Mouse (Mus musculus): ENCODE measurements around the gene Tfpi. TPM values are rescaled to one million over a fixed set of nuclear protein-coding genes. Genes with fewer than 3 reads are reported as not detected.
"Not testable (repeated sequence)": the region's sequence is repeated elsewhere in the genome, so short reads cannot be mapped to it uniquely, and the experiment has no call there.

Gene Tfpi
- total RNA-seq, 2 experiments from 2014 or later: 29.0 to 63.0 TPM

GRCm38 (mm10) chr2:84393236-84393635, 83.3 kb downstream of the Tfpi start:
- DNase-seq (ENCODE audit: low spot score in 2 of 2): no peak

GRCm38 (mm10) chr2:84389075-84389474, 87.5 kb downstream of the Tfpi start:
- DNase-seq (ENCODE audit: low spot score in 2 of 2): no peak

GRCm38 (mm10) chr2:84388537-84388936, 88.0 kb downstream of the Tfpi start:
- DNase-seq (ENCODE audit: low spot score in 2 of 2): not testable (repeated sequence)

GRCm38 (mm10) chr2:84388023-84388416, 88.6 kb downstream of the Tfpi start:
- no peak for DNase-seq (ENCODE audit: low spot score in 2 of 2)

- no peak for DNase-seq (ENCODE audit: low spot score in 2 of 2)
Observed at GRCm38 (mm10) chr2:84387394-84388022, 89.1 kb downstream of the Tfpi start.

GRCm38 (mm10) chr2:84386563-84387393, 89.8 kb downstream of the Tfpi start:
- no peak for DNase-seq (ENCODE audit: low spot score in 2 of 2)

GRCm38 (mm10) chr2:84384911-84385693, 91.5 kb downstream of the Tfpi start:
- no peak for DNase-seq (ENCODE audit: low spot score in 2 of 2)

- no peak for DNase-seq (ENCODE audit: low spot score in 2 of 2)
Observed at GRCm38 (mm10) chr2:84383828-84384227, 92.7 kb downstream of the Tfpi start.

Other genes with a start within 250 kb of the Tfpi start
- gene Calcrl, start 51.4 kb downstream of the Tfpi start, total RNA-seq (2021): 10 to 100 TPM; 23.5 to 27.5 TPM
- gene Ctnnd1, start 174.0 kb upstream of the Tfpi start, total RNA-seq (2021): 100 to 1,000 TPM; 123 to 129 TPM
- gene Btbd18, start 182.3 kb upstream of the Tfpi start, total RNA-seq (2021): under 1 TPM in 1 of 2 experiments, not detected in 1; 0.10 TPM
- 10 to 100 TPM; 21.9 to 28.8 TPM for gene Selenoh, start 194.0 kb upstream of the Tfpi start, total RNA-seq (2021)
- not detected for gene Gm28635, start 201.3 kb upstream of the Tfpi start, total RNA-seq (2021)
- 10 to 100 TPM; 22.7 to 25.9 TPM for gene Med19, start 201.6 kb upstream of the Tfpi start, total RNA-seq (2021)
- gene Tmx2, start 202.4 kb upstream of the Tfpi start, total RNA-seq (2021): 100 to 1,000 TPM; 146 to 179 TPM
- 10 to 100 TPM; 62.0 to 70.2 TPM for gene Zdhhc5, start 238.4 kb upstream of the Tfpi start, total RNA-seq (2021)

Measured in adrenal gland, adult 18-20 months (tissue).